Mouse (Mus musculus): Measurements from ENCODE around the gene Fam110c. TPM values are rescaled to one million over a fixed set of nuclear protein-coding genes. Genes with fewer than 3 reads are reported as not detected.

Fam110c gene
- polyA plus RNA-seq, 1 experiment from 2014 or later: 10.4 TPM

DNA sequence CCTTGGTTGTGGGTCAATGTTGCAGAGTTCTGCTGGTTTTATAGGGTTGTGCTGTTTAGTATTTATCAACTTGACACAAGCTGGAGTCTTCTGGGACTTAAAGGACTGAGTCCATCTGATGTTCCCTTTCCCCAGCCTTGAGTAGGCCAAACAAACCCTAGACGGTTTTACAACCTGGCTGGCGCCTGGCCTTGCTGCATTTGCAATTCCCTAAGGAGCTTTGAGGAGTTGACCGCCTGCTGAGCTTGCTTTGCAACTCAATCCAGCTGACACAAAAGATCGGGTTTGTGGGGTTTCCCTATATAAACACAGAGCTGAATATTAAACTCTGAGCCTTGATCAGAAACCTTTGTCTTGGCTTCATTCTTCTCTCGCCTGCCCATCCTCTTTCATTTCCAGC is 18.8 kb downstream of the Fam110c start:
- ATAC-seq: no peak
- no peaks in the 10 kb centered on the region for H3K9me3 ChIP-seq (ENCODE audit: control insufficient read depth, low read length)
- WGBS: 34% methylated on average over 5 of the region's 5 CpGs

DNA sequence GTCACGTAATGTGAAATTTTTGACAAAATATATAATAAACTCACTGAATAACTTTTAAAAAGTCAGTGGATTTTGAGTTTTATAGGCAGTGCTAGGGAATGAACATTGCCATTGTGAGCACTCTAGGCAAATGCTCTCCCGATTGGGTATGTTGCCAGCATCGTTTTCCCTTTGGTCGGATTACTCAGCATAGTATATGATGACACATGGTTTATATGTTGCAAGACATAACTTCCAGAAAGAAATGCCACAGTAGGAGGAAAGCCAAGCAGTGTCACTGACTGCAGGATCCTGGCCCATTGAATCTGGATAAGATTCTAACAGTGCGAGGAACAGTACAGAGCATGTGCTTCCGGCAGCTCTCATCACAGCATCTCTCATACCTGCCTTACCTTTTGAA is 23.5 kb downstream of the Fam110c start:
- ATAC-seq: no peak
- WGBS: 89% methylated on average over 6 of the region's 6 CpGs
- Histone ChIP-seq H3K27ac (ENCODE audit: low read length) (no peak overlapping the region), H3K4me1 (ENCODE audit: control insufficient read depth, insufficient read depth, low read length) (no peaks in the 10 kb centered on the region), H3K36me3 (ENCODE audit: control insufficient read depth, insufficient read depth, low read length) (no peaks in the 10 kb centered on the region), H3K27me3 (replicated peaks; ENCODE audit: control insufficient read depth, insufficient read depth, low read length) (no peaks in the 10 kb centered on the region), H3K9me3 (ENCODE audit: control insufficient read depth, low read length) (no peaks in the 10 kb centered on the region), H3K4me3 (ENCODE audit: low read length) (no peak overlapping the region), H3K4me2 (ENCODE audit: low read depth, low read length) (no peak overlapping the region), H3K9ac (ENCODE audit: low read depth, low read length) (no peak overlapping the region)

More for the DNA sequence above, 18.8 kb downstream of the Fam110c start:
- no peaks in the 10 kb centered on the region for H3K27me3 ChIP-seq (replicated peaks; ENCODE audit: control insufficient read depth, insufficient read depth, low read length)
- H3K36me3 ChIP-seq (ENCODE audit: control insufficient read depth, insufficient read depth, low read length): no peaks in the 10 kb centered on the region
- H3K4me1 ChIP-seq (ENCODE audit: control insufficient read depth, insufficient read depth, low read length): no peaks in the 10 kb centered on the region
- H3K27ac ChIP-seq (ENCODE audit: low read length): no peak overlapping the region
- no peak overlapping the region for H3K9ac ChIP-seq (ENCODE audit: low read depth, low read length)
- H3K4me3 ChIP-seq (ENCODE audit: low read length): no peak overlapping the region
- H3K4me2 ChIP-seq (ENCODE audit: low read depth, low read length): no peak overlapping the region

DNA sequence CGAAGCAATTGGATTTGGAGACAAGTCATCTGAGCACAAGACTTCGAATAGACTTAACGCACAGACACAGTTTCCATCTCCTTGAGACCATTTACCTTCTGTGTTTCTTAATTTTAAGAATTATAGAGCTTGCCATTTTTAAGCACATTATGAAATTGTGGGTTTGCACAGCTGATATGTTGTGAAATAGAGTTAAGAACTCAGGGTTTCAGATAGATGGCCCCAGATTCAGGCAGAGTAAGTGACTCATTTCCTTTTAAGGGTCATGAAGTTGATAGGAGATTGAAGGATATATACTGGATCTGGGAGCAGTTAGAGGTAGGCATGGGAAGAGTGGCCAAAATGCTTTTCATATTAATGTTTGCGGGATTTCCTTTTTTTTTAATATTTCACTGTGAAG is 27.5 kb downstream of the Fam110c start:
- Histone ChIP-seq H3K36me3 (ENCODE audit: control insufficient read depth, insufficient read depth, low read length) (no peaks in the 10 kb centered on the region), H3K4me1 (ENCODE audit: control insufficient read depth, insufficient read depth, low read length) (no peaks in the 10 kb centered on the region), H3K4me2 (ENCODE audit: low read depth, low read length) (no peak overlapping the region), H3K27ac (ENCODE audit: low read length) (no peak overlapping the region), H3K9me3 (ENCODE audit: control insufficient read depth, low read length) (no peaks in the 10 kb centered on the region), H3K27me3 (replicated peaks; ENCODE audit: control insufficient read depth, insufficient read depth, low read length) (no peaks in the 10 kb centered on the region), H3K9ac (ENCODE audit: low read depth, low read length) (no peak overlapping the region), H3K4me3 (ENCODE audit: low read length) (no peak overlapping the region)
- no peak for ATAC-seq
- 94% methylated on average over 4 of the region's 4 CpGs for WGBS

DNA sequence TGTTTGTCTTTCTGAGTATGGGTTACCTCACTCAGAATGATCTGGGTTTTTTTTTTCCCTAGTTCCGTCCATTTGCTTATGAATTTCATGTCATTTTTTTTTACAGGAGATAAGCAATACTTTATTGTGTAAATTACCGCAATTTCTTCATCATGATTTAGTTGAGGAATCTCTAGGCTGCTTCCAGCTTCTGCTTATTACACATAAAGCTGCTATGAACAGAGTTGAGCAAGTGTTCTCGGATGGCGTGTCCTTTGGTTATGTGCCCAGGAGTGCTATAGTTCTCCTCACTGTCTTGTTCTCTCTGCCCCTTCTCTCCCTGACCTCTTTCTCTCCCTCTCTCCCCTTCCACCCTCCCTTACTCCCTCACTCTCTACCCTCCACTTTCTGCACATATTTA is 28.2 kb downstream of the Fam110c start:
- WGBS: 84% methylated on average over 4 of the region's 4 CpGs

DNA sequence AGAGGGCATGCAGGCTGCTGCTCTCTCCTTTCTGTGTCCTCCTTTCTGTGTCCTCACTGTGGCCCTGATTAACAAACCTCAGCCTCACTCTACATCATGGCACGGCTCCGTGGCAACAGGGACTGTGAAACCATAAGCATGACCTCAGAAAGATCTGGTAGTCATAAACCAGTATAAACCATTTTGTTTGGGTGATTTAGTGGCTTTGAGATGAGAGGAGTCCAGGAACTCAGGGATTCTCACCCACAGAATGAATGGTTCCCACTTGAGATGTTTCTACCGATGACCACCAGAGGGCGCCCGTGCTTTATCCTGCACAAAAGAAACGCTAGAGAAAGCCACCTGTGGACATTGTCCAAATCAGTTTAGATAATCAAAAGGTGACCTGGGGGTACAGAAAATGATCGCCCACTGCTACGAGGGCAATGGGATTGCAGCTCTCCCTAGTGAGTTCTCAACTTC is 42.4 kb downstream of the Fam110c start:
- Histone ChIP-seq H3K9me3 (ENCODE audit: control insufficient read depth, low read length) (no peaks in the 10 kb centered on the region), H3K4me3 (ENCODE audit: low read length) (no peak overlapping the region), H3K36me3 (ENCODE audit: control insufficient read depth, insufficient read depth, low read length) (no peaks in the 10 kb centered on the region), H3K9ac (ENCODE audit: low read depth, low read length) (no peak overlapping the region), H3K27me3 (replicated peaks; ENCODE audit: control insufficient read depth, insufficient read depth, low read length) (no peaks in the 10 kb centered on the region), H3K27ac (ENCODE audit: low read length) (no peak overlapping the region), H3K4me1 (ENCODE audit: control insufficient read depth, insufficient read depth, low read length) (no peaks in the 10 kb centered on the region), H3K4me2 (ENCODE audit: low read depth, low read length) (no peak overlapping the region)
- ATAC-seq: no peak
- 11% methylated on average over 8 of the region's 8 CpGs for WGBS

More for the DNA sequence above, 28.2 kb downstream of the Fam110c start:
- H3K27ac ChIP-seq (ENCODE audit: low read length): no peak overlapping the region
- no peaks in the 10 kb centered on the region for H3K36me3 ChIP-seq (ENCODE audit: control insufficient read depth, insufficient read depth, low read length)
- no peaks in the 10 kb centered on the region for H3K9me3 ChIP-seq (ENCODE audit: control insufficient read depth, low read length)
- H3K4me3 ChIP-seq (ENCODE audit: low read length): no peak overlapping the region
- no peak for ATAC-seq
- H3K9ac ChIP-seq (ENCODE audit: low read depth, low read length): no peak overlapping the region
- H3K4me1 ChIP-seq (ENCODE audit: control insufficient read depth, insufficient read depth, low read length): no peaks in the 10 kb centered on the region
- no peaks in the 10 kb centered on the region for H3K27me3 ChIP-seq (replicated peaks; ENCODE audit: control insufficient read depth, insufficient read depth, low read length)
- H3K4me2 ChIP-seq (ENCODE audit: low read depth, low read length): no peak overlapping the region

DNA sequence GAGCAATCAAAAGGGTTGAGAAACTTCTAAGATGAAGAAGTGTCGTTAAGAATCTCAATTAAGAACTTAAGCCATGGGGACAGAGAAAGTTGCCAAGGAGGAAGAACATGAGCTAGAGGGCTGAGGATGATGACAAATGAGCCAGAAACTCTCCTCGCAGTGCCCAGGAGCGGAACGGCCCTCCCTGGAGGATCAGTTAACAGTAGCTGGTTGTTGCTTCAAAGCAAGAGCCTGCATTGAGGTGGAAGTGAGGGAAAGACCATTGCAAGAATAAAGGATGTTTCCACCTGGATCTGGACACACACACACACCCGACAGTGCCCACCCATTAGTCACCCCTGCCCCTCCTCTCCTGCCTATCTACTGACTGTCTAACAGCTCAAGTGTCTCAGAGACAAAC is 46.9 kb downstream of the Fam110c start:
- Histone ChIP-seq H3K4me3 (ENCODE audit: low read length) (no peak overlapping the region), H3K9me3 (ENCODE audit: control insufficient read depth, low read length) (no peaks in the 10 kb centered on the region), H3K27me3 (replicated peaks; ENCODE audit: control insufficient read depth, insufficient read depth, low read length) (no peaks in the 10 kb centered on the region), H3K36me3 (ENCODE audit: control insufficient read depth, insufficient read depth, low read length) (no peaks in the 10 kb centered on the region), H3K27ac (ENCODE audit: low read length) (no peak overlapping the region), H3K4me2 (ENCODE audit: low read depth, low read length) (no peak overlapping the region), H3K9ac (ENCODE audit: low read depth, low read length) (no peak overlapping the region), H3K4me1 (ENCODE audit: control insufficient read depth, insufficient read depth, low read length) (no peaks in the 10 kb centered on the region; the same call in 1 of the 2 replicates)
- no peak for ATAC-seq
- 82% methylated on average over 5 of the region's 5 CpGs for WGBS

DNA sequence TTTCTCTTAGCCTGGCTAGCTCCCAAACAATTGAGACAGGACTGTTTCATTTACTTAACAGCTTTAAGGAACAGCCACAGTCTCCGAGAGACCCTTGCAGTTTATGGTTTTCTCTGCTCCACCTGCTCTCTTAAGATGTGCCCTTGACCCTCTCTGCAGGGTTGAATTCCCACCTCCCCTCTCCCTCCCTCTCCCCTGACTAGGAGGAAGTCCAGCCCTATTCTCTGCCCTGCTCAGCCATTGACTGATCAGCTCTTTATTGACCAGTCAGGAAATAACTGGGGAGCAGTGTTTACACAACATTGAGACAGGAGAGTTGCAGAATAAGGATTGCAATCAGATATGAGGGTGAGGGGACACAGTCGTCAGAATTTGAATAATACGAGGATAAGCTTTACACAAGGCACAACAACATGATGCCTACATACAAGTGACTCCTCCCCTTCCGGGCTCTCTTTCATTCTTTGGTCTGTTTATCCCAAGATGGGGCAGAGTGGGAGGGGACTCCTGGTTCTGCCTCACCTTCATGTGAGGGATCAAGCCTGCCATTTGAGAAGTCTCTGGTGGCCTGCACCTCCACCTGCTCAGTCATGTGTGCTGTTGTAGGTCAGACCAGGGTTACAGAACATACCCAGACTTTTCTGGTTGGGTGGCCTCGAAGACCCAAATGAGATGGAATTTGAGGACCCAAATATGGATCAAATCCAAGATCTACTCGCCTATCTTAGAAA is 49.4 kb downstream of the Fam110c start:
- Histone ChIP-seq H3K9ac (ENCODE audit: low read depth, low read length) (no peak overlapping the region), H3K36me3 (ENCODE audit: control insufficient read depth, insufficient read depth, low read length) (no peaks in the 10 kb centered on the region), H3K9me3 (ENCODE audit: control insufficient read depth, low read length) (no peaks in the 10 kb centered on the region), H3K27ac (ENCODE audit: low read length) (no peak overlapping the region), H3K4me2 (ENCODE audit: low read depth, low read length) (no peak overlapping the region), H3K4me3 (ENCODE audit: low read length) (no peak overlapping the region), H3K27me3 (replicated peaks; ENCODE audit: control insufficient read depth, insufficient read depth, low read length) (no peaks in the 10 kb centered on the region), H3K4me1 (ENCODE audit: control insufficient read depth, insufficient read depth, low read length) (no peaks in the 10 kb centered on the region; the same call in 1 of the 2 replicates)
- ATAC-seq: no peak
- WGBS: 55% methylated on average over 6 of the region's 6 CpGs

DNA sequence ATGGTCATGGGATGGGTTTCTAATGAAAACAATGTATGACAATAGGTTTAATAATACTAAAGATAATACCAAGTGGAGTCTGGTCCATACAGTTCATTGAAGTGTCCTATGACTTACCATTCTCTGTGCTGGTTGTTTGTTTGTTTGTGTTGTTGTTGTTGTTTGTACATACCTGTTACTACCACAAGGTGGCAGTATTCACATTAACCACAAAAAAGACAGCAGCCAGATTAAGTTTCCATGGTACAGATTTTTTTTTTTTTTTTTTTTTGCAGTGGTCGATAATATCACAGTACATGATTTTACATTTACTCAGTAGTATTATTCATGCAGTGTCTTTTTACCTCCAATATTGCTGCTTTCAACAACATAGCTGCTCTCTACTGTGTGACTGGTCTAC is 52.4 kb downstream of the Fam110c start:
- Histone ChIP-seq H3K4me1 (ENCODE audit: control insufficient read depth, insufficient read depth, low read length) (no peaks in the 10 kb centered on the region; the same call in 1 of the 2 replicates), H3K36me3 (ENCODE audit: control insufficient read depth, insufficient read depth, low read length) (no peaks in the 10 kb centered on the region), H3K27me3 (replicated peaks; ENCODE audit: control insufficient read depth, insufficient read depth, low read length) (no peaks in the 10 kb centered on the region), H3K9me3 (ENCODE audit: control insufficient read depth, low read length) (no peaks in the 10 kb centered on the region), H3K4me3 (ENCODE audit: low read length) (no peak overlapping the region), H3K4me2 (ENCODE audit: low read depth, low read length) (no peak overlapping the region), H3K27ac (ENCODE audit: low read length) (no peak overlapping the region), H3K9ac (ENCODE audit: low read depth, low read length) (no peak overlapping the region)
- no peak for ATAC-seq
- WGBS: 19% methylated on average over 1 of the region's 1 CpGs

DNA sequence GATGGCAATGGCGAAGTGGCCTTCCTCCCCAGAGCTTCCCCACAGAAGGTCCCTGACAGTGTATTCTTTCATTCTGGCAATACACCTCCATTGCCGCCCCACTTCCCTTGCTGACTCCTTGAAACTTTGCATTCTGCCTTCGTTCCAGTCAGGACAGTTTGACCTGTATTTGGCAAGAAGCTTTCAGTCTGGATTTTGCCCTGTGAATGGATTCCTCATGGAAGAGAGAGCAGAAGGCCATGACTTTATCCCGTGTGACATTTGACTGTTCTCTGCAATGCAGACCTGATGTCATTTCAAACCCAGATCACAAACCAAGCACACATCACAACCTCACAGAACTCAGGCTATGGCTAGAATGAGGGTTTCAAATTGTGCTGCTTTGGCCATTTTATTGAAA is 55.9 kb downstream of the Fam110c start:
- no peak overlapping the region for H3K4me3 ChIP-seq (ENCODE audit: low read length)

More for the DNA sequence above, 55.9 kb downstream of the Fam110c start:
- Histone ChIP-seq H3K4me2 (ENCODE audit: low read depth, low read length) (no peak overlapping the region), H3K9me3 (ENCODE audit: control insufficient read depth, low read length) (no peaks in the 10 kb centered on the region), H3K27me3 (replicated peaks; ENCODE audit: control insufficient read depth, insufficient read depth, low read length) (no peaks in the 10 kb centered on the region), H3K4me1 (ENCODE audit: control insufficient read depth, insufficient read depth, low read length) (no peaks in the 10 kb centered on the region), H3K27ac (ENCODE audit: low read length) (no peak overlapping the region), H3K36me3 (ENCODE audit: control insufficient read depth, insufficient read depth, low read length) (no peaks in the 10 kb centered on the region), H3K9ac (ENCODE audit: low read depth, low read length) (no peak overlapping the region)
- no peak for ATAC-seq
- 87% methylated on average over 4 of the region's 4 CpGs for WGBS

All from intestine, embryonic 16.5 days (tissue).